Mouse (Mus musculus) ES-E14 (cell line): ENCODE results near the gene Psmd14.

Experiments
- HCFC1 ChIP-seq: IDR thresholded peaks from 2 replicates; pipeline ENCODE4 v1.6.1; 2012; ENCODE audit warnings: low read length, inconsistent platforms, borderline replicate concordance; ENCODE audit not compliant: insufficient read depth
- MAFK ChIP-seq: IDR thresholded peaks from 2 replicates; pipeline ENCODE4 v1.6.1; 2014; ENCODE audit warnings: mild to moderate bottlenecking, low read depth, low read length, inconsistent platforms; ENCODE audit not compliant: insufficient read depth
- ZNF384 ChIP-seq: IDR thresholded peaks from 2 replicates; pipeline ENCODE4 v1.6.1; 2012; ENCODE audit warnings: low read depth, low read length, inconsistent platforms

DNA sequence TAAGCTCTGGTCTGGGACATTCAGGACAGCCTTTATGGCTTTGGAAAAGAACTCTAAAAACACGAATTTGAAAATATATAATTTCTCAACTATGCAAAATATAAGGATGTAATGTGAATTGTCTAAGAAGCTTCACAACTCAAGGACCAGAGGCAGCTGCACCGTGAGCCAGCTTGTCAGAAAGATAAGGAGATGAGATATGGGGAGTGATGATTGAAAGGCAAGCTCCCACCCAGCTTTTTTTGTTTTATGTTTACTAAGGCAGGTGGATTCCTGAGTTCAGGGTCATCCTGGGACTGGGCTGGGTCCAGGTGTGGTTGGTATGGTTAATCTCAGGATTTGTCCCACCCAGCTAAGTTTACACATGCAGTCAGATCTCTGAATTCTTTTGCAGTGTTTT is 35.1 kb downstream of the Psmd14 start:
- TF ChIP-seq MAFK (no peak), ZNF384 (no peak), HCFC1 (no peak)
